Mouse (Mus musculus): ENCODE results near the gene Zfp747. TPM values are rescaled to one million over a fixed set of nuclear protein-coding genes. Genes with fewer than 3 reads are reported as not detected.
"Not testable (repeated sequence)": the region's sequence is repeated elsewhere in the genome, so short reads cannot be mapped to it uniquely, and the experiment has no call there.

The Zfp747 gene
- polyA plus RNA-seq, 1 experiment: 0.08 TPM

GRCm38 (mm10) chr7:127378310-127378921 lies 2.6 kb upstream of the Zfp747 start:
- H3K4me3 ChIP-seq (replicated peaks): no peak overlapping the region
- H3K36me3 ChIP-seq (ENCODE audit: control insufficient read depth): peaks cover 14% of the 10 kb centered on the region
- peaks cover 8% of the 10 kb centered on the region for H3K9me3 ChIP-seq (ENCODE audit: control insufficient read depth, low read length)
- H3K27me3 ChIP-seq (ENCODE audit: control insufficient read depth): no peaks in the 10 kb centered on the region
- TF ChIP-seq GATA1 (IDR thresholded peaks at IDR 0.05; ENCODE audit: low read length) (no peak), TAL1 (IDR thresholded peaks at IDR 0.05; ENCODE audit: low read length) (no peak)
- peaks cover 27% of the 10 kb centered on the region for H3K4me1 ChIP-seq (ENCODE audit: control insufficient read depth)

- H3K4me3 ChIP-seq (replicated peaks); H3K27me3 ChIP-seq (ENCODE audit: control insufficient read depth); H3K9me3 ChIP-seq (ENCODE audit: control insufficient read depth, low read length): not testable (repeated sequence)
- Histone ChIP-seq H3K4me1 (ENCODE audit: control insufficient read depth) (peaks cover 23% of the 10 kb centered on the region), H3K36me3 (ENCODE audit: control insufficient read depth) (peaks cover 10% of the 10 kb centered on the region)
Measured at GRCm38 (mm10) chr7:127371870-127372269, 4.0 kb downstream of the Zfp747 start.

- Histone ChIP-seq H3K4me1 (ENCODE audit: control insufficient read depth) (peaks cover 20% of the 10 kb centered on the region), H3K36me3 (ENCODE audit: control insufficient read depth) (peaks cover 10% of the 10 kb centered on the region), H3K9me3 (ENCODE audit: control insufficient read depth, low read length) (peaks cover 4% of the 10 kb centered on the region; the same call in 1 of the 2 replicates), H3K4me3 (replicated peaks) (no peak overlapping the region), H3K27me3 (ENCODE audit: control insufficient read depth) (no peaks in the 10 kb centered on the region)
- no peak for TF ChIP-seq GATA1 (IDR thresholded peaks at IDR 0.05; ENCODE audit: low read length)
- no peak for TF ChIP-seq TAL1 (IDR thresholded peaks at IDR 0.05; ENCODE audit: low read length)
Measured at GRCm38 (mm10) chr7:127371213-127371612, 4.6 kb downstream of the Zfp747 start.

GRCm38 (mm10) chr7:127366249-127366648 lies 9.6 kb downstream of the Zfp747 start:
- TF ChIP-seq GATA1 (IDR thresholded peaks at IDR 0.05; ENCODE audit: low read length) (no peak), TAL1 (IDR thresholded peaks at IDR 0.05; ENCODE audit: low read length) (no peak)
- Histone ChIP-seq H3K36me3 (ENCODE audit: control insufficient read depth) (no peaks in the 10 kb centered on the region), H3K9me3 (ENCODE audit: control insufficient read depth, low read length) (no peaks in the 10 kb centered on the region), H3K4me1 (ENCODE audit: control insufficient read depth) (peaks cover 11% of the 10 kb centered on the region), H3K4me3 (replicated peaks) (no peak overlapping the region), H3K27me3 (ENCODE audit: control insufficient read depth) (peaks cover 29% of the 10 kb centered on the region)

- Histone ChIP-seq H3K36me3 (ENCODE audit: control insufficient read depth) (no peaks in the 10 kb centered on the region), H3K27me3 (ENCODE audit: control insufficient read depth) (peaks cover 41% of the 10 kb centered on the region), H3K4me3 (replicated peaks) (no peak overlapping the region), H3K4me1 (ENCODE audit: control insufficient read depth) (peaks cover 10% of the 10 kb centered on the region), H3K9me3 (ENCODE audit: control insufficient read depth, low read length) (no peaks in the 10 kb centered on the region)
- TF ChIP-seq TAL1 (IDR thresholded peaks at IDR 0.05; ENCODE audit: low read length): no peak
- no peak for TF ChIP-seq GATA1 (IDR thresholded peaks at IDR 0.05; ENCODE audit: low read length)
Measured at GRCm38 (mm10) chr7:127364166-127364565, 11.7 kb downstream of the Zfp747 start.

GRCm38 (mm10) chr7:127363475-127363921 lies 12.4 kb downstream of the Zfp747 start:
- TF ChIP-seq GATA1 (IDR thresholded peaks at IDR 0.05; ENCODE audit: low read length) (no peak), TAL1 (IDR thresholded peaks at IDR 0.05; ENCODE audit: low read length) (no peak)
- Histone ChIP-seq H3K4me3 (replicated peaks) (peak overlapping the region; percentile 14), H3K9me3 (ENCODE audit: control insufficient read depth, low read length) (no peaks in the 10 kb centered on the region), H3K36me3 (ENCODE audit: control insufficient read depth) (no peaks in the 10 kb centered on the region), H3K27me3 (ENCODE audit: control insufficient read depth) (peaks cover 43% of the 10 kb centered on the region), H3K4me1 (ENCODE audit: control insufficient read depth) (peaks cover 10% of the 10 kb centered on the region)

- H3K4me1 ChIP-seq (ENCODE audit: control insufficient read depth); H3K36me3 ChIP-seq (ENCODE audit: control insufficient read depth); H3K9me3 ChIP-seq (ENCODE audit: control insufficient read depth, low read length); H3K4me3 ChIP-seq (replicated peaks): not testable (repeated sequence)
- H3K27me3 ChIP-seq (ENCODE audit: control insufficient read depth): peaks cover 51% of the 10 kb centered on the region
Measured at GRCm38 (mm10) chr7:127362418-127362817, 13.4 kb downstream of the Zfp747 start.

GRCm38 (mm10) chr7:127361449-127361848 lies 14.4 kb downstream of the Zfp747 start:
- TF ChIP-seq GATA1 (IDR thresholded peaks at IDR 0.05; ENCODE audit: low read length) (no peak), TAL1 (IDR thresholded peaks at IDR 0.05; ENCODE audit: low read length) (no peak)
- H3K27me3 ChIP-seq (ENCODE audit: control insufficient read depth): peaks cover 51% of the 10 kb centered on the region
- H3K4me3 ChIP-seq (replicated peaks): no peak overlapping the region
- H3K36me3 ChIP-seq (ENCODE audit: control insufficient read depth): no peaks in the 10 kb centered on the region
- no peaks in the 10 kb centered on the region for H3K9me3 ChIP-seq (ENCODE audit: control insufficient read depth, low read length)
- peaks cover 10% of the 10 kb centered on the region for H3K4me1 ChIP-seq (ENCODE audit: control insufficient read depth)

GRCm38 (mm10) chr7:127360265-127360664 lies 15.6 kb downstream of the Zfp747 start:
- no peaks in the 10 kb centered on the region for H3K9me3 ChIP-seq (ENCODE audit: control insufficient read depth, low read length)
- H3K4me3 ChIP-seq (replicated peaks): no peak overlapping the region
- H3K36me3 ChIP-seq (ENCODE audit: control insufficient read depth): no peaks in the 10 kb centered on the region
- TF ChIP-seq GATA1 (IDR thresholded peaks at IDR 0.05; ENCODE audit: low read length) (no peak), TAL1 (IDR thresholded peaks at IDR 0.05; ENCODE audit: low read length) (no peak)
- H3K4me1 ChIP-seq (ENCODE audit: control insufficient read depth): peaks cover 10% of the 10 kb centered on the region
- peaks cover 45% of the 10 kb centered on the region for H3K27me3 ChIP-seq (ENCODE audit: control insufficient read depth)

- H3K4me3 ChIP-seq (replicated peaks): no peak overlapping the region
- H3K27me3 ChIP-seq (ENCODE audit: control insufficient read depth): peaks cover 31% of the 10 kb centered on the region
- peaks cover 6% of the 10 kb centered on the region for H3K4me1 ChIP-seq (ENCODE audit: control insufficient read depth)
- TF ChIP-seq TAL1 (IDR thresholded peaks at IDR 0.05; ENCODE audit: low read length) (no peak), GATA1 (IDR thresholded peaks at IDR 0.05; ENCODE audit: low read length) (no peak)
- no peaks in the 10 kb centered on the region for H3K9me3 ChIP-seq (ENCODE audit: control insufficient read depth, low read length)
- no peaks in the 10 kb centered on the region for H3K36me3 ChIP-seq (ENCODE audit: control insufficient read depth)
Measured at GRCm38 (mm10) chr7:127358472-127358871, 17.4 kb downstream of the Zfp747 start.
